Mouse (Mus musculus): ENCODE data around the gene Slc26a10. TPM values are rescaled to one million over a fixed set of nuclear protein-coding genes. Genes with fewer than 3 reads are reported as not detected.

Slc26a10 gene
- polyA plus RNA-seq, 1 experiment from 2014 or later = 3.0 TPM

DNA sequence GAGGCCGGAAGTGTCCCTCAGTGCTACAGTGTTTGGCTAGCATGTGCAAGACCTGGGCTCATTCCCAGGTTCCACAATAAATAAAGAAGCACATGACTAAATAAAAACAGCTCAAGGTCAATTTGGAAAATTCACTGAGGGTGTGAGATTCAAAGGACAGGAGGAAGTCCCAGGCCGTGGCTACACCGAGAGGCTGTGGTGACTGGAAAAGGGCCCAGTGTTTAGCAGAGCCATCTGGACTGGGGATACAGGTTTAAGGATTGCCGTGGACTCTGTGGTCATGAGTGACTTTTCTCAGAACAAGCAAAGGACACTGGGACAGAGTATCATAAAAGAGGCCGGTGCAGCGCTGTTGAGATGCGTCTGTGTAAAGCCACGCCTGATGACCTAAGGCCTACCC lies 32.8 kb upstream of the Slc26a10 start:
- H3K9ac ChIP-seq = no peak overlapping the region
- peaks cover 10% of the 10 kb centered on the region for H3K4me1 ChIP-seq
- H3K36me3 ChIP-seq = 0 out of 2 replicates have a peak, but pooled peaks cover 3% of the 10 kb centered on the region
- no peaks in the 10 kb centered on the region for H3K27me3 ChIP-seq
- H3K4me2 ChIP-seq (replicated peaks) = no peak overlapping the region
- H3K27ac ChIP-seq = no peak overlapping the region
- no peak for ATAC-seq (ENCODE audit: insufficient number of reproducible peaks, insufficient read depth, low FRiP score, low TSS enrichment)
- H3K4me3 ChIP-seq = no peak overlapping the region
- H3K9me3 ChIP-seq = no peaks in the 10 kb centered on the region
- WGBS = 87% methylated on average over 8 of the region's 8 CpGs

DNA sequence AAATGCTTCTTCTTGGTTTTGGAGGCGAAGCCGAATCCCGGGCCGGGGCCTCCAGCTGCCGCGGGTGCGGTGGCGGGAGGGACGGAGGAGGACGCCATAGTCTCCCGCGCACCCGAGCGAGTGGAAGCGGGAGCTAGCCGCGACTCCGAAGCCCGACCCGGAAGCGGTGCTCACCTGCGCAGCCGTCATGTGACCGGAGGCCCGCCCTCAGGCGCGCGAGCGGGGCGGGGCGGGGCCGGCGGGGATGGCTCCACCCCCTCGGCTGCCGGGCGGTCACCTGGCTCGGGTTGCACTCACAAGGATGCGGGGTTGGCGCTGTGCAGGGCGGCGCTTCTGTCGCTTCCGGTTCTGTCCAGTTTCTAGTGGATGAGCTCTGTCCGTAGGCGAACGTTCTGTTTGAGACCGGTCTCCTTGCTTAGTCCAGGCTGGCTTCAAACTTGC lies 31.0 kb upstream of the Slc26a10 start, which contains the start of gene Pip4k2c:
Gene Pip4k2c (minus strand): TSS at position 172 of the 441 bp plus-strand sequence.
- peaks cover 10% of the 10 kb centered on the region for H3K4me1 ChIP-seq
- peak within 1 kb of the TSS; percentile 94 for H3K4me2 ChIP-seq (replicated peaks)
- H3K9ac ChIP-seq = peak within 1 kb of the TSS; percentile 83
- H3K4me3 ChIP-seq = peak within 1 kb of the TSS; percentile 90
- H3K27me3 ChIP-seq = no peaks in the 10 kb centered on the region
- H3K36me3 ChIP-seq = peaks cover 19% of the 10 kb centered on the region
- no peaks in the 10 kb centered on the region for H3K9me3 ChIP-seq
- WGBS = under 1% methylated on average over 47 of the region's 47 CpGs
- ATAC-seq (ENCODE audit: insufficient number of reproducible peaks, insufficient read depth, low FRiP score, low TSS enrichment) = peak; percentile 92
- no peak within 1 kb of the TSS for H3K27ac ChIP-seq

DNA sequence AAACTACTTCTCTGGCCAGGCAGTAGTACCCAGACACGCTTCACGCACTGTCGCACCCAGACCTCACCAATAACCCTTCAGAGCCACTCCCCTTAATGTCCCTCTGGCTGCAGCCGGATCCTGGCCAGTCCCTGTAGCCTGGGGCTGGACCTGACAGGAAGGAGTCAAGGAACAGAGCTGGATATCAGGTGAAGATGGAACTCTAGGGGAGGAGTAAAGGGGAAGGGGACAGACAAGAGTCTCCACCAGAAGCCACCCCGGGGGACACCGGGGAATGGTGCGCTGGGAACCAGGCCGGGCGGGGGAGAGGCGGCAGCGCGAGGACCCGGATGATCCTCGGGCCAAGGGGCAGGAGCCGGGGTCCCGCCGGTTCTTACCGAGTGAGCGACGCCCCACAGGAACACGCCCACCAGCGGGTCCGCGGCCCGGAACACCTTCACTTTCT lies 30.5 kb upstream of the Slc26a10 start:
- H3K4me3 ChIP-seq = peak overlapping the region; percentile 90
- 0% methylated on average over 22 of the region's 25 CpGs for WGBS
- H3K27ac ChIP-seq = no peak overlapping the region

DNA sequence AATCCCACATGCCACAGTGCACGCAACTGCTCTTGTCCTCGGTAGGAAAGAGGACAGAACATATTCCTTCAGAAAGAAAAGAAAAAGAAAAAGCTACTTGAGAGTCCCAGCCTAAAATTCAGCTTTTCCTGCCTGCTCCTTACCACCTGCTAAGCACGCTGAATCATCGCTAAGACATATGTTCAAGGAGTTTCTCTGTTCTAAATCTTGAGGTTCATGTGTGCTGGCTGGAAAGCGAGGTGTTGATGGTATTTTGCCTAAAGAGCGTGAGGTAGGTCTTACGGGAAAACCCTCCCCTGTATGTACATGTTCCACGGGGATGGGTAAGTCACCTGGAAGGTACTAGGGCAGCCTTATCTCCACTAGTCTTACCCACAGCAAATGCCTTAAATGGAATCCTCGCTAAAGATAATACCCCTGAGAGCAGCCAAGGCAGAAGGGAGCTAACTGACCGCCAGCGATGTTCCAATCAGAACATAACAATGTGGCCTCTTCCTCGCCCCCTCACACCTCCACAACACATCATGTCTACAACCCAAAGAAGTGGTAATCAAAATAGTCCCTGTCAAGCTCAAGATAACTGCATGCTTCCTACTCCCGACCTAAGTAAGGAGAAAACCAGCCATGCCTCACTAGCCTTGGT lies 29.6 kb upstream of the Slc26a10 start:
- H3K27ac ChIP-seq = no peak overlapping the region
- H3K4me1 ChIP-seq = peaks cover 10% of the 10 kb centered on the region
- no peak for ATAC-seq (ENCODE audit: insufficient number of reproducible peaks, insufficient read depth, low FRiP score, low TSS enrichment)
- peaks cover 32% of the 10 kb centered on the region for H3K36me3 ChIP-seq
- peak overlapping the region; percentile 94 for H3K4me2 ChIP-seq (replicated peaks)
- peak overlapping the region; percentile 83; the same call in 1 of the 2 replicates for H3K9ac ChIP-seq
- WGBS = 86% methylated on average over 13 of the region's 13 CpGs
- H3K27me3 ChIP-seq = no peaks in the 10 kb centered on the region
- no peaks in the 10 kb centered on the region for H3K9me3 ChIP-seq
- H3K4me3 ChIP-seq = peak overlapping the region; percentile 90

More for the DNA sequence above, 30.5 kb upstream of the Slc26a10 start:
- Histone ChIP-seq H3K4me2 (replicated peaks) (peak overlapping the region; percentile 94), H3K36me3 (peaks cover 23% of the 10 kb centered on the region), H3K9me3 (no peaks in the 10 kb centered on the region), H3K27me3 (no peaks in the 10 kb centered on the region), H3K4me1 (peaks cover 10% of the 10 kb centered on the region), H3K9ac (peak overlapping the region; percentile 83)
- peak; percentile 29; the same call in 1 of the 2 replicates for ATAC-seq (ENCODE audit: insufficient number of reproducible peaks, insufficient read depth, low FRiP score, low TSS enrichment)

DNA sequence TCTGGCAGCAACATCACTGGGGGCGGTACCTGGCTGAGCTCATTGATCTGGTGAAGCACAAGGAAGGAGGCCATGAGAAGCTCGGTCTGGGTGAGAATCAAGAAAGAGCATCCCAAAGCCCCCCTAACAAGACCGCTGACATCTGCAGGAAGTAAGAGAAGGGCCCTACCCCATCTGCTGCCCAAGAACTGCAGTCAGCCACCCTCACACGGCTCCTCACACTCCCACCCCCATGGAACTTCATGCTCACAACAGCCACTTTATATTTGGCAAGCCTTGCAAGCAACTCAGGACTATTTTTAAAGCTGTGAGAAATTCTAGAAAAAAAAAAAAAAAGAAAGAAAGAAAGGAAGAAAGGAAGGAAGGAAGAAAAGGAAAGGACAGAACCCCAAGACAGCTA lies 28.5 kb upstream of the Slc26a10 start:
- Histone ChIP-seq H3K27ac (no peak overlapping the region), H3K27me3 (no peaks in the 10 kb centered on the region), H3K36me3 (peaks cover 41% of the 10 kb centered on the region), H3K9ac (no peak overlapping the region), H3K4me3 (no peak overlapping the region), H3K4me2 (replicated peaks) (no peak overlapping the region), H3K4me1 (peaks cover 10% of the 10 kb centered on the region), H3K9me3 (no peaks in the 10 kb centered on the region)
- 82% methylated on average over 4 of the region's 4 CpGs for WGBS
- no peak for ATAC-seq (ENCODE audit: insufficient number of reproducible peaks, insufficient read depth, low FRiP score, low TSS enrichment)

DNA sequence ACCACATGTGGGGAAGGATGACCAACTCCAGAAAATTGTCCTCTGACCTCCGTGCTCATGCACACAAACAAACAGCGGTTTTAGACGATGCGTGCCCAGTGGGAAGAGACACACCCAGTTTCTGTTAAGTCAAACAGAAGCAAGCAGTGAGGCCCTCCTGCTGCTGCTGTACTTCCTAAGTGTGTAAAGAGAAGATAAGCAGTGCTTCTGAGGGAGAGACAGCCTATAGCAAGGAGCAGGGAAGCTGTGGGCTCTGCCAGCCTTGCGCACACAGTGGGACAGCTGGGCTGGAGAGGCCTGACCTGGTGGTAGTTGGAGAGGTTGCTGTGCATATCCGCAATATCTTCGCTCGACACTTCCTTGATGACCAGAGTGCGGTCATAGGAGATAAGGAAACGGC lies 24.9 kb upstream of the Slc26a10 start:
- Histone ChIP-seq H3K27me3 (no peaks in the 10 kb centered on the region), H3K4me3 (no peak overlapping the region), H3K4me2 (replicated peaks) (no peak overlapping the region), H3K9me3 (no peaks in the 10 kb centered on the region), H3K9ac (no peak overlapping the region), H3K4me1 (peaks cover 4% of the 10 kb centered on the region), H3K27ac (no peak overlapping the region), H3K36me3 (peaks cover 61% of the 10 kb centered on the region)
- 91% methylated on average over 10 of the region's 10 CpGs for WGBS
- ATAC-seq (ENCODE audit: insufficient number of reproducible peaks, insufficient read depth, low FRiP score, low TSS enrichment) = no peak

DNA sequence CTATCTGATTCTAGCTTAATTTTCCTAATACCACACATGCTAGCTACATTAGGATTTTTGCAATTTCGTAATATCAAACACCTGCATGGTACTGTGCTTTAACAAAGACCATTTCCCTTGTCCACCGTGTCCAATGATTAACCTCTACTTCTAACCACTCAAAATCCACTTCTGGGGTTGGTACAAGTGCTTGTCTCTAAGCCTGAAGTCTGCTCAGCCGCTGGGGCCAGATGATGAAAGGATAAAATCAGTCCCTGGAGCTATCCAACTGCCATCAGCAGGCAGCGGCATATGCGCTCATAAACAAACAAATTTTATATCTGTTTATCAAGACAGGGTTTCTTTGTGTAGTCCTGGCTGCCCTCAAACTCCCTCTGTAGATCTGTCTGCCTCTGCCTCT lies 24.1 kb upstream of the Slc26a10 start:
- no peaks in the 10 kb centered on the region for H3K4me1 ChIP-seq
- H3K36me3 ChIP-seq = peaks cover 64% of the 10 kb centered on the region
- WGBS = 86% methylated on average over 5 of the region's 5 CpGs
- H3K4me3 ChIP-seq = no peak overlapping the region
- no peak overlapping the region for H3K4me2 ChIP-seq (replicated peaks)
- ATAC-seq (ENCODE audit: insufficient number of reproducible peaks, insufficient read depth, low FRiP score, low TSS enrichment) = no peak
- H3K9ac ChIP-seq = no peak overlapping the region
- H3K27me3 ChIP-seq = no peaks in the 10 kb centered on the region
- H3K27ac ChIP-seq = no peak overlapping the region
- no peaks in the 10 kb centered on the region for H3K9me3 ChIP-seq

DNA sequence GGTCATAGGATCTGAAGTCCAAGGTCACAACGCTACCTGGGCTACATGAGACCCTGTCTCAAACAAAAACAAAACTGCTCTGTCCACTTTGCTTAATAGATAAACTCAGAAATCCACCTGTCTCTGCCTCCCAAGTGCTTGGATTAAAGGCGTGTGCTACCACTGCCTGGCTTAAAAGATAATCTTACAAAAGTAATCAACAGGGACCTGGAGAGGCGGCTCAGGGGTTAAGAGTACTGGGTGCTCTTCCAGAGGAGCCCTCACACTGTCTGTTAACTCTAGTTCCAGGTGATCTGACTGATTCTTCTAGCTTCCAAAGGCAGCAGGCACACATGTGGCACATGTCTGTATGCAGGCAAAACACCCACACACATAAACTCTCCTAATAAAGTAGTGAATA lies 22.7 kb upstream of the Slc26a10 start:
- Histone ChIP-seq H3K4me3 (no peak overlapping the region), H3K4me1 (no peaks in the 10 kb centered on the region), H3K36me3 (peaks cover 74% of the 10 kb centered on the region), H3K9me3 (no peaks in the 10 kb centered on the region), H3K9ac (no peak overlapping the region), H3K27me3 (no peaks in the 10 kb centered on the region), H3K4me2 (replicated peaks) (no peak overlapping the region), H3K27ac (no peak overlapping the region)
- WGBS = 77% methylated on average over 3 of the region's 3 CpGs
- ATAC-seq (ENCODE audit: insufficient number of reproducible peaks, insufficient read depth, low FRiP score, low TSS enrichment) = no peak

DNA sequence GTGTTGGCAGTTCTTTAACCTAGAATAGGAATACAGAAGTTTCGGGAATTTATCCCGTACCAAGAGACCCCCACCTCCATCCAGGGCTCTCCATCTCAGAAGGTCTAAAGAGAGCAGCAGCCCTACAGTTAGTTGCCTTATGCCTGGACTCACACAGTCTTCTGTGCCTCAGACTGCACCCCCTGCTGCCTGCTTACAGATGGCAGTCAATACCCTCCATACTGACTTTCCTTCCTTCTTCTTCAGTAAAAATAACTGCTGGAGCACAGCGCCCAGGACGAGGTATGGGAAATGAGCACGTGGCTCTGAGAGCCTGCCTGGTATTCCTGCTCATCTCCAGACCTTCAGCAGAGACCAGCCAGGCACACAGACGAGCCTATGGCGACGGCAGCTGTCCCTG lies 19.8 kb upstream of the Slc26a10 start:
- Histone ChIP-seq H3K27ac (no peak overlapping the region), H3K4me2 (replicated peaks) (no peak overlapping the region), H3K36me3 (peaks cover 56% of the 10 kb centered on the region), H3K4me1 (peaks cover 11% of the 10 kb centered on the region; the same call in 1 of the 2 replicates), H3K9me3 (no peaks in the 10 kb centered on the region), H3K4me3 (no peak overlapping the region), H3K9ac (no peak overlapping the region), H3K27me3 (no peaks in the 10 kb centered on the region)
- WGBS = 84% methylated on average over 8 of the region's 8 CpGs
- ATAC-seq (ENCODE audit: insufficient number of reproducible peaks, insufficient read depth, low FRiP score, low TSS enrichment) = no peak

DNA sequence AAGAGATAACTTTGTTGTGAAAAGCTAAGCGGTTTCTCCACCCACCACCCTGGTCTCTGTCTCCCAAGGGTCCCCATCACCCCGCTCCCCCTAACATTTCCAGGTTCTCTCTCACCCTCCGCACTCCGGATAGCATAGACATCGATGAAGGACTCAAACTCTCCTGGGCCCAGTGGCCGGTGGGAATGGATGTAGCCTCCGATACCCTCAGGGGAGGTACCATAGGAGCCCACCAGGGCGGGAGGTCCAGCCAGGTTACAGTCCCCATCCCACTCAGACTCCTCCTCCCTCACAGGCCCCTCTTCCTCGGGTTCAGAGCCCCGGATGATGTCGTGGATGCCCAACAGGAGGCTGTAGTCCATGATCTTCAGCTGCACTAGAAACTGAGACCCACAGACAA lies 19.0 kb upstream of the Slc26a10 start:
- H3K4me1 ChIP-seq = peaks cover 18% of the 10 kb centered on the region
- no peak for ATAC-seq (ENCODE audit: insufficient number of reproducible peaks, insufficient read depth, low FRiP score, low TSS enrichment)
- H3K4me3 ChIP-seq = no peak overlapping the region
- H3K27ac ChIP-seq = no peak overlapping the region
- peaks cover 48% of the 10 kb centered on the region for H3K36me3 ChIP-seq
- H3K27me3 ChIP-seq = no peaks in the 10 kb centered on the region
- H3K9ac ChIP-seq = no peak overlapping the region
- 75% methylated on average over 11 of the region's 11 CpGs for WGBS
- no peak overlapping the region for H3K4me2 ChIP-seq (replicated peaks)
- H3K9me3 ChIP-seq = no peaks in the 10 kb centered on the region

DNA sequence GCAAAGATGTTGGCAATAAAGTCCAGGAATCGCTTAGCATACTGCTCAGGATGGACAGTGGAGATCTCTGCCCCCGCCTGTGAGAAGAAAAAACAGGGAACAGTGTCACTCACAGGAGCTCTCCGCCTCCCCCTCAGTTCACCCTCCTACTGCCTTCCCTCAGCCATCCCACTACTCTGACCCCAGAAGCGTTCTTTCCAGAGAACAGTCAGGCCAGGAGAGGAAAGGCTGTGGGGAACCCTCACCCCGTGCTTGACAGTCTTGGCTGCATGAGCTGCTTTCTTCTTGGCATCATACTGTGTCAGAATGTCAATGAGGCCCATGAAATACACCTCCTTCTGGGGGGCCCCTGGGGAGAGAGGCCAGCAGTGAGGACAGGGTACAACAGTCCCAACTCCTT lies 18.6 kb upstream of the Slc26a10 start:
- no peak overlapping the region for H3K27ac ChIP-seq
- H3K4me2 ChIP-seq (replicated peaks) = no peak overlapping the region
- peaks cover 46% of the 10 kb centered on the region for H3K36me3 ChIP-seq

DNA sequence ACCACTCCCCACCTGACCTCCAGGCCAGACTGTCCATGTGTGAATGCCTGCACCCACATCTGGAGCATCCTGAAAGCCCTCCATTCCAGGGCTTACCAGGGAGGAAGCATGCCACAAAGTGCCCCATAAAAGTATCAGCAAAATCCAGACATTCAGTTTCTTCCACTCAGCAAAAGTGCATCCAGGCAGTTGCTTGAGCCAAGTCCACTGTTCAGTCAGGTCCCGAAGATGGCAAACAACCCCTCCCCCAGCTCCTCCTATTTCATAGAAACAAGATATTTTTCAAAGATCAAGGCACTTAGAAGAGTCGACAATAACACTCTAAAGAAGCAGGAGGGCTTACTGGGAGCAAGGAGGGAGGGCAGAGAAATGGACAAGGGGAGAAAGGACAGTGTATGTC lies 18.0 kb upstream of the Slc26a10 start:
- WGBS = 47% methylated on average over 2 of the region's 2 CpGs
- Histone ChIP-seq H3K36me3 (peaks cover 41% of the 10 kb centered on the region), H3K27me3 (no peaks in the 10 kb centered on the region), H3K4me1 (peaks cover 22% of the 10 kb centered on the region), H3K27ac (no peak overlapping the region), H3K9me3 (no peaks in the 10 kb centered on the region), H3K4me3 (no peak overlapping the region), H3K4me2 (replicated peaks) (no peak overlapping the region), H3K9ac (no peak overlapping the region)
- no peak for ATAC-seq (ENCODE audit: insufficient number of reproducible peaks, insufficient read depth, low FRiP score, low TSS enrichment)

More for the DNA sequence above, 18.6 kb upstream of the Slc26a10 start:
- ATAC-seq (ENCODE audit: insufficient number of reproducible peaks, insufficient read depth, low FRiP score, low TSS enrichment) = no peak
- no peaks in the 10 kb centered on the region for H3K9me3 ChIP-seq
- H3K9ac ChIP-seq = peak overlapping the region; percentile 32; the same call in 1 of the 2 replicates
- no peaks in the 10 kb centered on the region for H3K27me3 ChIP-seq
- H3K4me3 ChIP-seq = no peak overlapping the region
- peaks cover 22% of the 10 kb centered on the region for H3K4me1 ChIP-seq
- WGBS = 74% methylated on average over 5 of the region's 5 CpGs

Data from embryonic facial prominence, embryonic 12.5 days (tissue).